Mouse (Mus musculus) neural tube, embryonic 15.5 days (tissue): ENCODE data around the gene Pex11a. TPM values are rescaled to one million over a fixed set of nuclear protein-coding genes. Genes with fewer than 3 reads are reported as not detected.

Experiments used
- ATAC-seq: fragments of 200-750 bp; cut with Nextera tagmentation; 2 replicates; pipeline ENCODE4 v1.8.0; 2017; ENCODE audit warnings: mild to moderate bottlenecking, moderate TSS enrichment, moderate library complexity; ENCODE audit not compliant: low FRiP score
- H3K27ac ChIP-seq: fragments of 300-500 bp; sonication (generic); replicated peaks from 2 replicates; pipeline ENCODE4 v1.5.1; 2015; ENCODE audit warnings: mild to moderate bottlenecking, inconsistent platforms
- H3K27me3 ChIP-seq: fragments of 300-500 bp; sonication (generic); replicated peaks from 2 replicates; pipeline ENCODE4 v1.6.1; 2015; ENCODE audit warnings: inconsistent platforms
- H3K36me3 ChIP-seq: fragments of 300-500 bp; sonication (generic); 2 replicates; pipeline ENCODE4 v1.6.1; 2015; ENCODE audit warnings: inconsistent platforms
- H3K4me1 ChIP-seq: fragments of 300-500 bp; sonication (generic); 2 replicates; pipeline ENCODE4 v1.6.1; 2015; ENCODE audit warnings: inconsistent platforms
- H3K4me2 ChIP-seq: fragments of 300-500 bp; sonication (generic); 2 replicates; pipeline ENCODE4 v1.6.1; 2015; ENCODE audit warnings: inconsistent platforms, mild to moderate bottlenecking, moderate library complexity
- H3K4me3 ChIP-seq: fragments of 300-500 bp; sonication (generic); replicated peaks from 2 replicates; pipeline ENCODE4 v1.5.1; 2015; ENCODE audit warnings: mild to moderate bottlenecking, inconsistent platforms
- H3K9ac ChIP-seq: fragments of 300-500 bp; sonication (generic); replicated peaks from 2 replicates; pipeline ENCODE4 v1.6.1; 2015; ENCODE audit warnings: mild to moderate bottlenecking, inconsistent platforms
- H3K9me3 ChIP-seq: fragments of 300-500 bp; sonication (generic); replicated peaks from 2 replicates; pipeline ENCODE4 v1.6.1; 2016; ENCODE audit warnings: inconsistent platforms
- WGBS: fragments of 180-500 bp; shearing (Covaris S2); methylation state at CpG from one replicate; pipeline ENCODE4 v1.1.7; 2015; ENCODE audit warnings: mixed read lengths; 5-methylcytosine and 5-hydroxymethylcytosine counted together
- polyA plus RNA-seq: library from polyadenylated mRNA; unstranded; fragments of >200 nt; fragmentation: Nextera tagmentation; extraction: Ambion mirVana; gene quantifications from 2 replicates; pipeline ENCODE4 v1.2.1, GENCODE M21; 2015

The Pex11a gene
- polyA plus RNA-seq, 1 experiment from 2014 or later, result 12.7 TPM

DNA sequence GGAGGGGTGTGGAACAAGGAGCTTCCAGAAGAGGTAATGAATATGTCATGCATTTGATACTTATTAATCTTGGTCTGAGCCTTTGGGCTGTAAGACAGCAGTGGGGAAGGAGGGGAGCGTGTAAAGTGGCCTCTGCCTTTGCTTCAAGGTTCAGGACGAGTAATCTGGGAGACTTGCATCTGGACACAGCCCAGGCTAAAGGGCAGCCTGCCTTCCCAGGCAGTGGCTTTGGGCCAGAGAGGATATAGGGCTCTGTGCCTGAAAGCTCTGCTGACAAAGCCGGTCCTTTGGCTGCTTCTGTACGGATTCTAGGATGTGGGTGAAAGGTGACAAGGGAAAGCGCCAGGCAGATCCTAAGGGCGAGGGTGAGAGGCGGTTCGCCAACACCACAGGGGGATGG, 8.4 kb downstream of the Pex11a start:
- no peaks in the 10 kb centered on the region for H3K4me1 ChIP-seq
- no peaks in the 10 kb centered on the region for H3K9me3 ChIP-seq
- 84% methylated on average over 8 of the region's 8 CpGs for WGBS
- H3K36me3 ChIP-seq, result 0 out of 2 replicates have a peak, but pooled peaks cover 6% of the 10 kb centered on the region
- no peak overlapping the region for H3K4me2 ChIP-seq
- H3K4me3 ChIP-seq, result no peak overlapping the region
- no peaks in the 10 kb centered on the region for H3K27me3 ChIP-seq
- no peak overlapping the region for H3K27ac ChIP-seq
- no peak for ATAC-seq
- no peak overlapping the region for H3K9ac ChIP-seq

DNA sequence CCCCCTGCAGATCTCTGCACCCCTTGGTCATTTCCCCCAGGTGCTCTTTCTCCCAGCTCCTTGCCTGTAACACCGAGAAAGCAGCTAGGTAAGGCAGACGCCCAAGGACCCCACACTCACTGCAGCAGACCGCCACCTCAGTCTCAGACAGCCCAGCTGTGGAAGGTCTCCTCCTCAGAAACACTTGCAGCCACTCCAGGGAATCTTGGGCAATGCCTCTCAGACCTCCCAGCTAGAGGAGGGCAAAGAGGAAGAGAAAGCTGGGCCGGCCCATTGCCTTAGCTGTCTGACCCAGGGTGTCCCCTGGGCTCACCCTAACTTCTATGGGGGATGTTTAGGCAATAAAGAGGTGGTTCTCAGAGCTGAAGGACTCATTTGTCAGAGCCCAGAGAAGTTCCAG, 10.3 kb downstream of the Pex11a start, which contains the start of gene Plin1:
Gene Plin1, minus strand, starts transcription at position 282 of the 400 bp plus-strand sequence.
- H3K9ac ChIP-seq, result no peak within 1 kb of the TSS

DNA sequence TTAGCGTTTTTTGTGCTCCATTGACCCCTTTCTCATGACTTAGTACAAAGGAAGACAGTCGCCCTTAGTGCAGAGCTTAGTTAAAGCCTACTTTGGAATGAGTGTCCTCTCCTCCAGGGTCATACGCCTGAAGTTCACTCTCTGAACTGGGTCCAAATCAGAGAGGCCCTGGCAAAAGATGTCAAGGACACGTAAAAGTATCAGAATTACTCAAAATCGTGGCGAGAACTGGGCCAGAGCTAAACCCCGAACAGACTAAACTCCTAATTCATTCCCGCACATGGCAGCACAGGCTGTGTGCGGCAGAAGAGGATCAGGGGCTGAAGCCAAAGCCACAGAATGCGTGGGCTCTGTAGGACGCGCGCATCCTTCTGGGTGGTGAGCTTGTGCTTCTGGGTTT, 11.5 kb downstream of the Pex11a start:
- no peaks in the 10 kb centered on the region for H3K4me1 ChIP-seq
- 0 out of 2 replicates have a peak, but pooled peaks cover 7% of the 10 kb centered on the region for H3K27me3 ChIP-seq
- H3K27ac ChIP-seq, result no peak overlapping the region
- no peaks in the 10 kb centered on the region for H3K36me3 ChIP-seq
- no peak for ATAC-seq
- no peak overlapping the region for H3K4me3 ChIP-seq
- no peak overlapping the region for H3K9ac ChIP-seq
- WGBS, result 81% methylated on average over 13 of the region's 13 CpGs
- no peak overlapping the region for H3K4me2 ChIP-seq
- no peaks in the 10 kb centered on the region for H3K9me3 ChIP-seq

More for the DNA sequence above, 10.3 kb downstream of the Pex11a start, which contains the start of gene Plin1:
- Histone ChIP-seq H3K27ac (no peak within 1 kb of the TSS), H3K4me1 (no peaks in the 10 kb centered on the region), H3K4me3 (no peak within 1 kb of the TSS), H3K27me3 (0 out of 2 replicates have a peak, but pooled peaks cover 7% of the 10 kb centered on the region), H3K36me3 (0 out of 2 replicates have a peak, but pooled peaks cover 3% of the 10 kb centered on the region), H3K4me2 (no peak within 1 kb of the TSS), H3K9me3 (no peaks in the 10 kb centered on the region)
- no peak for ATAC-seq
- 68% methylated on average over 4 of the region's 4 CpGs for WGBS

DNA sequence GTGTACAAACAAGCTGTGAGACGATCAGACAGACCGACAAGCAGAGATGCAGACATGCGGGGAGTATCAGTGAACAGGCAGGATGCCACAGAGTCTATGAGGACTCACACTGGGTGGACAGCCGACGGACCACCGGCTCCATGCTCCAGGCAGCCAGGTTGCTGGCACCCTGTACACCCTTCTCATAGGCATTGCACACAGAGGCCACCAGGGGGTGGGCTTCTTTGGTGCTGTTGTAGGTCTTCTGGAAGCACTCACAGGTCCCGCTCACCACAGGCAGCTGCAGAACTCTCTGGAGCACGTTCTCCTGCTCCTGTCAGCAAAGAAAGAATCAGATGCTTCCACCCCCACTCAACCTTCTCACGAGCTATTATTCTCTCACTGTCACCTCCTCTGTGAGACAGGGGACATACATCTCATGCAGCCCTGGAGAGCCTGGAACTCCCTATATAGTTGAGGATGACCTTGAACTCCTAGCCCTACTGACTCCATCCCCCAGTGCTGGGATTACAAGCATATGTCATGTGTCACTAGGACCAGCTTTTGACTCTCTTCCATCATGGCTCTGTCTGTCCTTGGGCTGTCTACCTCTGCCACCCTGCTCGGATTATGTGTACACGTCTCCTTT, 13.1 kb downstream of the Pex11a start:
- Histone ChIP-seq H3K27ac (no peak overlapping the region), H3K4me3 (no peak overlapping the region), H3K36me3 (no peaks in the 10 kb centered on the region), H3K4me2 (no peak overlapping the region), H3K9me3 (no peaks in the 10 kb centered on the region), H3K27me3 (0 out of 2 replicates have a peak, but pooled peaks cover 7% of the 10 kb centered on the region), H3K4me1 (no peaks in the 10 kb centered on the region), H3K9ac (no peak overlapping the region)
- ATAC-seq, result no peak
- 68% methylated on average over 11 of the region's 11 CpGs for WGBS

DNA sequence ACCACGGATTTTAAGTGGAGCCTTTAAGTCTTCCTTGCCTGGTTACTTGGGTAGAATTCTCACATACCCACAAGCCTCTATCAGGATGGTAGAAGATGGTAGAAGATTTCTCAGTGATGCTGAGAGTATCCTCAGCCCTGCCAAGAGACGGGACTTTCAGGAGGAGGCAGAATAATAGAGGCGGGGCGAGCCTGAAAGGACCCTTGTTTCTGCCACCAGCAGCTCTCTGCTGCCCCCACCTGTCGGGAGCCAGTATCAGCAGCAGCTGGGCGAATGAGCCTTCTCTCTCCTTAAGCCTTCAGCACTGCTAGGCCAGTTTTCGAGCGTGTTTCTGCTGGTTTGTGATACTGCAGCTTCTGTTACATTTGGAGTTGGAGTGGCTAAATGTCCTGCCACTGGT, 13.8 kb downstream of the Pex11a start:
- ATAC-seq, result peak; percentile 57; the same call in 1 of the 2 replicates

DNA sequence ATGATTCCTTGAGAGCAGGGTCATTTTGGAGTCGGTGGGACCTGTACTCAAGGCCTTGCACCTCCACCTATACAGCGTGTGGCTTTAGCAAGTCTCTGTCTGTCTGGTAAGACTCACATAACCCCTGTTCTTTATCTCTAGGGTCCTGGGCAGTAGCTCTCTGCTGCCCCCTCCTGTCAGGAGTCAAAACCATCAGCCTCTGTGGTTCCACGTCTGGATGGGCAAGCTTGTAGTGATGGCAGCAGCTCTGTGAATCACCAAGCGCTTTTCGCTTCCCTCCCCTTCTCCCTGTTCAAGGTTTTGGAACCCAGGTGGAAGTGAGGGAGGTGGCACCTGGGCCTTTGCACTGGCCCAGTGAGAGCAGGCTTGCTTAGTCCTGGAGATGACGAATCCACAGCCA, 14.7 kb downstream of the Pex11a start:
- Histone ChIP-seq H3K9me3 (no peaks in the 10 kb centered on the region), H3K27me3 (peaks cover 11% of the 10 kb centered on the region; the same call in 1 of the 2 replicates), H3K4me1 (no peaks in the 10 kb centered on the region), H3K4me2 (no peak overlapping the region), H3K36me3 (no peaks in the 10 kb centered on the region), H3K4me3 (no peak overlapping the region), H3K9ac (no peak overlapping the region), H3K27ac (no peak overlapping the region)
- ATAC-seq, result no peak; the same call in 1 of the 2 replicates
- WGBS, result 37% methylated on average over 6 of the region's 6 CpGs

More for the DNA sequence above, 13.8 kb downstream of the Pex11a start:
- Histone ChIP-seq H3K27ac (no peak overlapping the region), H3K9ac (no peak overlapping the region), H3K4me2 (no peak overlapping the region), H3K36me3 (no peaks in the 10 kb centered on the region), H3K27me3 (0 out of 2 replicates have a peak, but pooled peaks cover 7% of the 10 kb centered on the region), H3K4me3 (no peak overlapping the region), H3K9me3 (no peaks in the 10 kb centered on the region), H3K4me1 (no peaks in the 10 kb centered on the region)
- 6% methylated on average over 8 of the region's 8 CpGs for WGBS

DNA sequence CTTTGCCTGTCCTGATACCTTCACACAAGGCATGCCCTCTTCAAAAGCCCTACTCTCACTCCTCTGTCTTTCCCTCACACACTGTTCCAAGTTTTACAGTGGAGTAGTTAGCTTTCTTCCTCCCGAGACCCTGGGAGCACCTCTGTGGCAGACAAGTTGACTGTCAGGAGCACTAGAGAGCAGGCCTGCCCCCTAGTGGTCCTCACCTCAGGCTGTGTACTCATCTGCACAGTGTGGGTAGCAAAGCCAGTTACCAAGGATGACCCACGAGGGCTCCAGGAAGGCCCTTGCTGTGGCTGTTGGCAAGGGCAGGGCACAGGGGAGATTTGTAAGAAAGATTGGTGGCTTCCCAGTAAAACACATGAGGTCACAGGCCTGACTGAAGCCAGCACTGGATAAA, 15.8 kb downstream of the Pex11a start:
- 9% methylated on average over 2 of the region's 2 CpGs for WGBS
- ATAC-seq, result no peak
- no peak overlapping the region for H3K27ac ChIP-seq
- H3K4me1 ChIP-seq, result peaks cover under 1% of the 10 kb centered on the region; the same call in 1 of the 2 replicates
- H3K9me3 ChIP-seq, result no peaks in the 10 kb centered on the region
- peaks cover 16% of the 10 kb centered on the region; the same call in 1 of the 2 replicates for H3K27me3 ChIP-seq
- no peaks in the 10 kb centered on the region for H3K36me3 ChIP-seq
- H3K9ac ChIP-seq, result no peak overlapping the region
- H3K4me3 ChIP-seq, result no peak overlapping the region
- no peak overlapping the region for H3K4me2 ChIP-seq

DNA sequence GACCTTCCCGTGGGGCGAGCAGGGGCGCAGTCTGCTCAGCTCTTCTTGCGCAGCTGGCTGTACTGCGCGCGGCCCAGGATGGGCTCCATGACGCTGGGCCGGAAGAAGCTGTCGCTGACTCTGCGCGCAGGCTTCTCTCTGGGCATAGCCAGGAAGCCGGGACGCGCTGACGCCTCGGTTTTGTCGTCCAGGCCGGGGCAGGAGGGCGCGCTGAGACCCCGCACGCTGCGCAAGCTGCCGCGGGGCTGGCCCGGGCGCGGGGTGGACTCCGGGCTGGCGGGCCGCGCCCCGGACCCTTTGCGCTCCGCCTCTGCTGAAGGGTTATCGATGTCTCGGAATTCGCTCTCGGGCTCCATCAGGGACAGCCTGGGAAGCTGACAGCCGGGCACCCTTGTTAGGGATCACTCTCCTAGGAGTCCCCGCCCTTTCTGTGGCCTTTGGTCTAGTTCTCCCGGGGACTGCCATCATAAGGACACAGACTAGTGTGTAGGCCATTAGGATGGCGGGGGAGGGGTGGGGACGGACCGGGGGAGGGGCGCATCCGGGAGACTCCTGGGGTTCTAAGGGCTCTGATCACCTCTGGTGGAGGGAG, 21.4 kb downstream of the Pex11a start:
- ATAC-seq, result peak; percentile 81
- under 1% methylated on average over 48 of the region's 48 CpGs for WGBS
- Histone ChIP-seq H3K27me3 (peaks cover 23% of the 10 kb centered on the region; the same call in 1 of the 2 replicates), H3K9me3 (no peaks in the 10 kb centered on the region), H3K4me3 (peak overlapping the region; percentile 61), H3K9ac (peak overlapping the region; percentile 75), H3K4me2 (peak overlapping the region; percentile 95), H3K4me1 (peaks cover 19% of the 10 kb centered on the region), H3K27ac (peak overlapping the region; percentile 76), H3K36me3 (no peaks in the 10 kb centered on the region)

DNA sequence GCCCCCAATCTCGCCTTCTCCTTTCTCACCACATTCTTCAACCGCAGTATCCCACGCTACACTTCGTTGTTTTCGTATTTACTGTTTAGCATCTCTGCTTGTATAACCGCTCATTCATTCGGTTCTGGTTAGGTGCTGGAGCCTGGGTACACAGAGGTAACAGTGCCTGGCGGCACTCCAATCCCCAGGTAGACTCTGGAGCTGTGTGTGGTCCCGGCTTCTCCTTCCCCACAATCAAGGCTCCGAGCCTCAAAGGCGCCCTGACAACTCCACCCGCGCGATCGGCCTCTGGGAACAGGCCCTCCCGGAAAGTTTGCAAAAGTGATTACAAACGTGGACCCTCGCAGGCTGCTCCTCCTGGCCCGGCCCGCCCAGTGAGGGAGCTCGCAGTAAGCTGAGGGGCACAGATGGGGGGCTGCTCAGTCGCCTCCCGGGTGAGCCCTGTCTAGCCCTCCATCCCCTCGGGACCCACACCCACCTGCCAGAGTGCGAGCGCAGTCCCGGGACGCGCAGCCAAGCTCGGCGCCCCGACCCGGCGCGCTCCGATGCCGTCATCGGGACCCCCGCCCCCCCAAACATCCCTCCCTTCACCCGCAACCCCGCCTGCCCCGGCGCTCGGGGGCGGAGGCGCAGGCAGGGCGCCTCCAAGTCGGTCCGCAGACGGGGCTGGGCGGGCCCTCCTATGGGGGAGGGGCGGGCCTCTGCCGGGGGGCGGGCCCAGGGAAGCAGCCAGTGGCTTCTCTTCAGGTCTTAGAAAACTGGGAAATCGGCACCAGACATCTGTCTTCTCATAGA, 27.5 kb downstream of the Pex11a start, which contains the start of gene Kif7:
Gene Kif7, minus strand, starts transcription at position 534 of the 795 bp plus-strand sequence.
- peak within 1 kb of the TSS; percentile 59 for H3K4me3 ChIP-seq
- H3K4me2 ChIP-seq, result peak within 1 kb of the TSS; percentile 98
- H3K36me3 ChIP-seq, result no peaks in the 10 kb centered on the region
- ATAC-seq, result peak; percentile 60
- peaks cover 23% of the 10 kb centered on the region; the same call in 1 of the 2 replicates for H3K27me3 ChIP-seq
- H3K9ac ChIP-seq, result peak within 1 kb of the TSS; percentile 57
- H3K27ac ChIP-seq, result 0 out of 2 replicates have a peak within 1 kb of the TSS, but pooled peaks have one; percentile 13
- H3K9me3 ChIP-seq, result no peaks in the 10 kb centered on the region
- WGBS, result 1% methylated on average over 53 of the region's 55 CpGs
- H3K4me1 ChIP-seq, result peaks cover 27% of the 10 kb centered on the region

DNA sequence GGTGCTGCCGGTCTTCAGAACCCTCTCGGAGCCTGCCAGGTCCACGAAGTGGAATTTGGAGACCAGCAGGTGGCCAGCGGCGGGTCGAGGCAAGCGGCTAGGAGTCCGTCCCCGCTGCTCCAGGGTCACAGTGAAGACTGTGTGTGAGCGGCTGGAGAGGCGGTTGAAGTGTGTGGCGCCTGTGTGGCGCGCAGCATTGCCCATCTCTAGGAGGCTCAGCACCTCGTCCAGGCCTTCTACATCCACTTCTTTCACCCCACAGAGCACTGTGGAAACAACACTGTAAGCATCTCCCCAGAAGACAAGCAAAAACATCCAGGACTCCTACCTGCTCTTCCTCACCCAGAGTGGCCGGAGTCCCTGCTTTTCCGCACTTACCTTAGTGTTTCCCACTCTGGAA, 32.1 kb downstream of the Pex11a start:
- peaks cover 22% of the 10 kb centered on the region for H3K4me1 ChIP-seq
- H3K27ac ChIP-seq, result peak overlapping the region; percentile 57
- no peaks in the 10 kb centered on the region for H3K9me3 ChIP-seq
- H3K4me2 ChIP-seq, result peak overlapping the region; percentile 68
- peak overlapping the region; percentile 56 for H3K9ac ChIP-seq
- peak overlapping the region; percentile 48 for H3K4me3 ChIP-seq
- 28% methylated on average over 17 of the region's 17 CpGs for WGBS
- peaks cover 8% of the 10 kb centered on the region for H3K27me3 ChIP-seq
- no peaks in the 10 kb centered on the region for H3K36me3 ChIP-seq
- ATAC-seq, result peak; percentile 35

DNA sequence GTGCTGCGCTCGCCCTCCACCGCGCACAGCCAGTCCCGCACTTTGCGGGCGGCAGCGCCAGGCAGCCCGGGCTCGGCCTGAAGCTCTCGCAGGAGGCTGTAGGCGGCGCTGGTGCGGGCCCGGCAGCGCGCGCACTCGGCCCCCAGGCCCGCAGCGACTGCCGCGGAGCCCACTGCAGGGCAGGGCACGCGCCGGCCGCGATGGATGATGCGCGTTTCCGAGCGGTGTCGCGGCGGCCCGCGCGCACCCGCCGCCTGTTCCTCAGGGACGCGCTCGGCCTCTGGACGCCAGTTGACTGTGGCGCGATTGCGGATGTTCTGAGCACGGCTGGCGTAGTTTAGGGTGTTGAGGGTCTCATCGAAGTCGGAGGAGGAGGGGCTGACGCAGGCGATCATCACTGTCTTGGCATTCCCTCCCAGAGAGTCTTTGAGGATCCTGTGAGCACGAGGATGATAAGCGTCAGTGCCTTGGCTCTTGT, 32.8 kb downstream of the Pex11a start:
- Histone ChIP-seq H3K9me3 (no peaks in the 10 kb centered on the region), H3K4me3 (peak overlapping the region; percentile 48), H3K27ac (peak overlapping the region; percentile 57), H3K36me3 (no peaks in the 10 kb centered on the region), H3K9ac (peak overlapping the region; percentile 56), H3K4me1 (peaks cover 16% of the 10 kb centered on the region), H3K4me2 (peak overlapping the region; percentile 68), H3K27me3 (peaks cover 8% of the 10 kb centered on the region)
- ATAC-seq, result peak; percentile 87
- 1% methylated on average over 44 of the region's 55 CpGs for WGBS
